Mouse (Mus musculus) midbrain, postnatal 0 days (tissue): ENCODE data around the gene Dop1b. TPM values are rescaled to one million over a fixed set of nuclear protein-coding genes. Genes with fewer than 3 reads are reported as not detected.

Source experiments
- ATAC-seq: fragments of 200-750 bp; cut with Nextera tagmentation; 2 replicates; pipeline ENCODE4 v1.8.0; 2017; ENCODE audit warnings: moderate number of reproducible peaks, mild to moderate bottlenecking, moderate TSS enrichment, moderate library complexity; ENCODE audit not compliant: low FRiP score
- DNase-seq: peaks from one replicate; pipeline ENCODE4 v3.0.0-alpha.2; 2015; ENCODE audit warnings: low spot score
- H3K27ac ChIP-seq: fragments of 300-500 bp; sonication (generic); 2 replicates; pipeline ENCODE4 v1.5.1; 2014; ENCODE audit warnings: low read depth, mild to moderate bottlenecking, low read length, mixed read lengths
- H3K27me3 ChIP-seq: fragments of 300-500 bp; sonication (generic); 2 replicates; pipeline ENCODE4 v1.6.1; 2014; ENCODE audit warnings: low read length, control low read depth, mixed read lengths; ENCODE audit not compliant: insufficient read depth
- H3K36me3 ChIP-seq: fragments of 300-500 bp; sonication (generic); 2 replicates; pipeline ENCODE4 v1.6.1; 2014; ENCODE audit warnings: low read length, control low read depth, mixed read lengths; ENCODE audit not compliant: insufficient read depth
- H3K4me1 ChIP-seq: fragments of 300-500 bp; sonication (generic); 2 replicates; pipeline ENCODE4 v1.6.1; 2014; ENCODE audit warnings: mild to moderate bottlenecking, control low read depth, antibody characterized with exemption, low read length, mixed read lengths; ENCODE audit not compliant: insufficient read depth
- H3K4me2 ChIP-seq: fragments of 300-500 bp; sonication (generic); 2 replicates; pipeline ENCODE4 v1.6.1; 2014; ENCODE audit warnings: low read depth, mild to moderate bottlenecking, low read length, mixed read lengths; ENCODE audit not compliant: poor library complexity, severe bottlenecking
- H3K4me3 ChIP-seq: fragments of 300-500 bp; sonication (generic); 2 replicates; pipeline ENCODE4 v1.5.1; 2014; ENCODE audit warnings: low read depth, mild to moderate bottlenecking, low read length, moderate library complexity
- H3K9ac ChIP-seq: fragments of 300-500 bp; sonication (generic); replicated peaks from 2 replicates; pipeline ENCODE4 v1.6.1; 2014; ENCODE audit warnings: mild to moderate bottlenecking, low read length, moderate library complexity, mixed read lengths; ENCODE audit not compliant: poor library complexity, severe bottlenecking
- H3K9me3 ChIP-seq: fragments of 300-500 bp; sonication (generic); 2 replicates; pipeline ENCODE4 v1.6.1; 2016; ENCODE audit warnings: low read length, control low read depth
- CTCF ChIP-seq: IDR thresholded peaks from 2 replicates; pipeline ENCODE4 v1.5.1; 2016; ENCODE audit warnings: antibody characterized with exemption, mild to moderate bottlenecking
- WGBS: fragments of 180-500 bp; shearing (Covaris S2); extraction: QIAGEN DNeasy Blood & Tissue Kit; methylation state at CpG from one replicate; pipeline ENCODE4 v1.1.7; 2014; 5-methylcytosine and 5-hydroxymethylcytosine counted together
- polyA plus RNA-seq: library from polyadenylated mRNA; unstranded; fragments of >200 nt; fragmentation: Nextera tagmentation; extraction: Ambion mirVana; gene quantifications from 2 replicates; pipeline ENCODE4 v1.2.1, GENCODE M21; 2015
- total RNA-seq: library from RNA; depleted of rRNA; stranded (reverse); fragments of >200 nt; gene quantifications from 2 replicates; pipeline ENCODE4 v1.2.3, GENCODE M21; 2014

The Dop1b gene
- total and polyA plus RNA-seq, 2 experiments from 2014 or later: 27.8 to 102 TPM

- H3K36me3 ChIP-seq: no peaks in the 10 kb centered on the region
- TF ChIP-seq CTCF: no peak
- 89% methylated on average over 7 of the region's 7 CpGs for WGBS
- 0 out of 2 replicates have a peak, but pooled peaks cover 5% of the 10 kb centered on the region for H3K27me3 ChIP-seq
- H3K9ac ChIP-seq: no peak overlapping the region
- no peak overlapping the region for H3K4me3 ChIP-seq
- ATAC-seq (no peak), DNase-seq (no peak)
- H3K9me3 ChIP-seq: no peaks in the 10 kb centered on the region
- no peak overlapping the region for H3K27ac ChIP-seq
- no peak overlapping the region for H3K4me2 ChIP-seq
- H3K4me1 ChIP-seq: no peaks in the 10 kb centered on the region
Measured at GRCm38 (mm10) chr16:93707116-93707515, 4.6 kb upstream of the Dop1b start.

GRCm38 (mm10) chr16:93709217-93709616 lies 2.5 kb upstream of the Dop1b start:
- TF ChIP-seq CTCF: no peak
- ATAC-seq: no peak

GRCm38 (mm10) chr16:93710924-93711323 lies 780 bp upstream of the Dop1b start:
- H3K27ac ChIP-seq: no peak overlapping the region
- H3K36me3 ChIP-seq: peaks cover 2% of the 10 kb centered on the region; the same call in 1 of the 2 replicates
- DNase-seq: peak; percentile 93
- peak overlapping the region; percentile 87 for H3K4me3 ChIP-seq
- WGBS: under 1% methylated on average over 11 of the region's 11 CpGs
- peak; percentile 86 for TF ChIP-seq CTCF
- H3K9ac ChIP-seq: 0 out of 2 replicates have a peak overlapping the region, but pooled peaks have one; percentile 33
- H3K27me3 ChIP-seq: 0 out of 2 replicates have a peak, but pooled peaks cover 5% of the 10 kb centered on the region
- ATAC-seq: peak; percentile 61
- no peaks in the 10 kb centered on the region for H3K9me3 ChIP-seq
- peaks cover 5% of the 10 kb centered on the region; the same call in 1 of the 2 replicates for H3K4me1 ChIP-seq
- H3K4me2 ChIP-seq: peak overlapping the region; percentile 82

More at GRCm38 (mm10) chr16:93709217-93709616, 2.5 kb upstream of the Dop1b start:
- Histone ChIP-seq H3K27ac (no peak overlapping the region), H3K4me3 (no peak overlapping the region), H3K27me3 (0 out of 2 replicates have a peak, but pooled peaks cover 5% of the 10 kb centered on the region), H3K4me1 (peaks cover 4% of the 10 kb centered on the region; the same call in 1 of the 2 replicates), H3K36me3 (no peaks in the 10 kb centered on the region), H3K9ac (no peak overlapping the region), H3K9me3 (no peaks in the 10 kb centered on the region), H3K4me2 (no peak overlapping the region)
- no peak for DNase-seq
- 87% methylated on average over 1 of the region's 1 CpGs for WGBS

- Histone ChIP-seq H3K4me1 (peaks cover 5% of the 10 kb centered on the region; the same call in 1 of the 2 replicates), H3K27me3 (no peaks in the 10 kb centered on the region), H3K9ac (peak overlapping the region; percentile 89), H3K27ac (peak overlapping the region; percentile 86), H3K4me3 (peak overlapping the region; percentile 87), H3K36me3 (peaks cover 14% of the 10 kb centered on the region; the same call in 1 of the 2 replicates), H3K9me3 (no peaks in the 10 kb centered on the region), H3K4me2 (peak overlapping the region; percentile 82)
- ATAC-seq (peak; percentile 13; the same call in 1 of the 2 replicates), DNase-seq (peak; percentile 30)
- 5% methylated on average over 31 of the region's 31 CpGs for WGBS
- TF ChIP-seq CTCF: no peak
Measured at GRCm38 (mm10) chr16:93712189-93712885, 633 bp downstream of the Dop1b start.

- H3K27ac ChIP-seq: no peak overlapping the region
- WGBS: 58% methylated on average over 7 of the region's 7 CpGs
- no peaks in the 10 kb centered on the region for H3K27me3 ChIP-seq
- DNase-seq (no peak), ATAC-seq (no peak)
- H3K36me3 ChIP-seq: peaks cover 14% of the 10 kb centered on the region; the same call in 1 of the 2 replicates
- no peak for TF ChIP-seq CTCF
- no peak overlapping the region; the same call in 1 of the 2 replicates for H3K9ac ChIP-seq
- H3K9me3 ChIP-seq: no peaks in the 10 kb centered on the region
- peaks cover 5% of the 10 kb centered on the region; the same call in 1 of the 2 replicates for H3K4me1 ChIP-seq
- peak overlapping the region; percentile 82 for H3K4me2 ChIP-seq
- peak overlapping the region; percentile 87 for H3K4me3 ChIP-seq
Measured at GRCm38 (mm10) chr16:93712966-93713365, 1.3 kb downstream of the Dop1b start.

GRCm38 (mm10) chr16:93714426-93714825 lies 2.7 kb downstream of the Dop1b start:
- DNase-seq (no peak), ATAC-seq (no peak)
- H3K4me2 ChIP-seq: no peak overlapping the region
- 21% methylated on average over 5 of the region's 5 CpGs for WGBS
- no peak overlapping the region for H3K27ac ChIP-seq
- no peaks in the 10 kb centered on the region for H3K27me3 ChIP-seq
- no peaks in the 10 kb centered on the region for H3K9me3 ChIP-seq
- peaks cover 5% of the 10 kb centered on the region; the same call in 1 of the 2 replicates for H3K4me1 ChIP-seq
- peaks cover 14% of the 10 kb centered on the region; the same call in 1 of the 2 replicates for H3K36me3 ChIP-seq
- H3K9ac ChIP-seq: no peak overlapping the region
- TF ChIP-seq CTCF: no peak
- no peak overlapping the region for H3K4me3 ChIP-seq
